In genomic region chr10:67058297-67058696, GRCm38 (mm10) we compare ENCODE assay signal across 8 mouse cellular contexts. TPM values are rescaled to one million over a fixed set of nuclear protein-coding genes. Genes with fewer than 3 reads are reported as not detected.
DNase-seq lines count a peak whose midpoint lies in the region; ATAC-seq and TF ChIP-seq lines count a peak whose summit lies in the region.

No protein-coding gene starts in this region.

- no peak for ATAC-seq in embryonic facial prominence, embryonic 15.5 days (ENCODE audit: insufficient number of reproducible peaks, low FRiP score, low TSS enrichment, low read depth)

- DNase-seq in layer of hippocampus, adult 2 months (ENCODE audit: low spot score in 2 of 2), result peak; percentile 31
- DNase-seq in layer of hippocampus, adult 9-10 months (ENCODE audit: low spot score), result no peak
- DNase-seq in heart, postnatal 4 days, result peak; percentile 67
- DNase-seq in skeletal muscle tissue, adult 2 months (ENCODE audit: low read depth, low spot score), result peak; percentile 61
- DNase-seq in retina, embryonic 14.5 days (ENCODE audit: low spot score), result no peak
- no peak for DNase-seq in thymus, adult 2 months

- peaks cover 44% of the 10 kb centered on the region for H3K4me1 ChIP-seq in brown adipose tissue, adult 24 weeks (ENCODE audit: control insufficient read depth, insufficient read depth, insufficient read length, low read length)
- H3K4me1 ChIP-seq in embryonic facial prominence, embryonic 15.5 days, result peaks cover 38% of the 10 kb centered on the region
- no peaks in the 10 kb centered on the region for H3K4me1 ChIP-seq in thymus, adult 2 months (replicated peaks; ENCODE audit: control insufficient read depth, insufficient read depth, low read length)

- no peak overlapping the region for H3K4me2 ChIP-seq in embryonic facial prominence, embryonic 15.5 days (replicated peaks)

- H3K27me3 ChIP-seq in embryonic facial prominence, embryonic 15.5 days, result no peaks in the 10 kb centered on the region
- H3K27me3 ChIP-seq in thymus, adult 2 months (ENCODE audit: control insufficient read depth, insufficient read depth, low read length), result no peaks in the 10 kb centered on the region

- WGBS in embryonic facial prominence, embryonic 15.5 days, result 44% methylated on average over 7 of the region's 7 CpGs
- WGBS in thymus, adult 2 months, result 92% methylated on average over 7 of the region's 7 CpGs

- peak overlapping the region; percentile 88 for H3K27ac ChIP-seq in layer of hippocampus, adult 2 months
- H3K27ac ChIP-seq in brown adipose tissue, adult 24 weeks (replicated peaks; ENCODE audit: low read depth, low read length), result peak overlapping the region; percentile 39
- H3K27ac ChIP-seq in embryonic facial prominence, embryonic 15.5 days (replicated peaks), result peak overlapping the region; percentile 66; the same call in 1 of the 2 replicates
- no peak overlapping the region for H3K27ac ChIP-seq in thymus, adult 2 months (ENCODE audit: control insufficient read depth, insufficient read depth, low read length)

- TF ChIP-seq POLR2A in thymus, adult 2 months (IDR thresholded peaks at IDR 0.05; ENCODE audit: control insufficient read depth, extremely low read depth, insufficient read depth, low read length, poor library complexity), result no peak

- H3K4me3 ChIP-seq in layer of hippocampus, adult 2 months, result no peak overlapping the region
- H3K4me3 ChIP-seq in brown adipose tissue, adult 24 weeks (ENCODE audit: insufficient read depth, low read depth, low read length), result no peak overlapping the region
- H3K4me3 ChIP-seq in embryonic facial prominence, embryonic 15.5 days (replicated peaks), result no peak overlapping the region
- no peak overlapping the region for H3K4me3 ChIP-seq in thymus, adult 2 months (ENCODE audit: control insufficient read depth, insufficient read depth, low read length)

- no peak overlapping the region for H3K9ac ChIP-seq in embryonic facial prominence, embryonic 15.5 days

- no peak for TF ChIP-seq CTCF in layer of hippocampus, adult 2 months (conservative IDR thresholded peaks at IDR 0.05)
- no peak for TF ChIP-seq CTCF in thymus, adult 2 months (IDR thresholded peaks at IDR 0.05; ENCODE audit: borderline replicate concordance, control insufficient read depth, extremely low read depth, insufficient read depth, low read length, poor library complexity)

- H3K9me3 ChIP-seq in embryonic facial prominence, embryonic 15.5 days (replicated peaks), result no peaks in the 10 kb centered on the region

- H3K36me3 ChIP-seq in embryonic facial prominence, embryonic 15.5 days, result no peaks in the 10 kb centered on the region
- H3K36me3 ChIP-seq in thymus, adult 2 months (ENCODE audit: control insufficient read depth, insufficient read depth, low read length), result no peaks in the 10 kb centered on the region

RNA-seq across cellular contexts. Expression of gene Jmjd1c, which starts 37.6 kb away (rescaled TPM):
- 100 to 1,000 TPM; 106 to 111 TPM for total RNA-seq in layer of hippocampus, adult 2 months (2021)
- polyA plus RNA-seq in brown adipose tissue, adult 24 weeks (2012; ENCODE audit: insufficient read depth, insufficient read length, missing spikeins), result 8.4 and 12.7 TPM in 2 replicates
- 56.1 and 56.6 TPM in 2 replicates for polyA plus RNA-seq in embryonic facial prominence, embryonic 15.5 days (2015; fragmentation: Nextera tagmentation; extraction: Ambion mirVana)
- 10 to 100 TPM; 66.7 to 70.5 TPM for total RNA-seq in heart, postnatal 4 days (2021)
- polyA plus RNA-seq in thymus, adult 2 months (2012; rRNA removed), result 31.5 and 38.4 TPM in 2 replicates

RNA-seq across cellular contexts. Expression of gene Reep3, which starts 38.4 kb away (rescaled TPM):
- 10 to 100 TPM; 18.3 to 21.9 TPM for total RNA-seq in layer of hippocampus, adult 2 months (2021)
- polyA plus RNA-seq in brown adipose tissue, adult 24 weeks (2012; ENCODE audit: insufficient read depth, insufficient read length, missing spikeins), result 32.0 and 42.6 TPM in 2 replicates
- 47.7 and 55.5 TPM in 2 replicates for polyA plus RNA-seq in embryonic facial prominence, embryonic 15.5 days (2015; fragmentation: Nextera tagmentation; extraction: Ambion mirVana)
- 10 to 100 TPM; 42.9 to 43.7 TPM for total RNA-seq in heart, postnatal 4 days (2021)
- 12.9 and 13.2 TPM in 2 replicates for polyA plus RNA-seq in thymus, adult 2 months (2012; rRNA removed)

Comparison
In these comparisons a context has a peak if more than half of its experiments do, and no peak if none do; other contexts are left out.
1. DNase-seq: peak in layer of hippocampus, adult 2 months (2 of 2), heart, postnatal 4 days (single experiment) and skeletal muscle tissue, adult 2 months (single experiment); none in layer of hippocampus, adult 9-10 months (single experiment), retina, embryonic 14.5 days (single experiment) and thymus, adult 2 months (single experiment).